Mouse (Mus musculus) E14TG2a.4 (cell line): ENCODE data around the gene Ppfia2.

Source experiments
- CTCF ChIP-seq: conservative IDR thresholded peaks from 2 replicates; pipeline ENCODE4 v1.5.1; 2014; ENCODE audit warnings: low read length
- NANOG ChIP-seq: IDR thresholded peaks from 2 replicates; pipeline ENCODE4 v1.6.1; 2014; ENCODE audit warnings: borderline replicate concordance, low read length, mixed read lengths

GRCm38 (mm10) chr10:106603319-106603898, 133.3 kb downstream of the Ppfia2 start:
- TF ChIP-seq CTCF (no peak), NANOG (no peak)
